Mouse (Mus musculus): ENCODE data around the gene Olfr99. TPM values are rescaled to one million over a fixed set of nuclear protein-coding genes. Genes with fewer than 3 reads are reported as not detected.

Olfr99 gene
- polyA plus RNA-seq (2015; fragmentation: Nextera tagmentation; extraction: Ambion mirVana): 0.13 TPM in 1 of 2 replicates, not detected in the other

GRCm38 (mm10) chr17:37283360-37283759 is at the start of gene Olfr99:
Gene Olfr99 (minus strand): TSS chr17:37283460.
- no peak for TF ChIP-seq CTCF (IDR thresholded peaks at IDR 0.05; ENCODE audit: low read depth)
- Histone ChIP-seq H3K27me3 (replicated peaks; ENCODE audit: control insufficient read depth, insufficient read depth, low read length) (no peaks in the 10 kb centered on the region), H3K4me3 (ENCODE audit: low read depth, low read length) (no peak within 1 kb of the TSS), H3K36me3 (ENCODE audit: control insufficient read depth, insufficient read depth) (no peaks in the 10 kb centered on the region), H3K4me2 (replicated peaks; ENCODE audit: low read depth) (no peak within 1 kb of the TSS), H3K4me1 (replicated peaks; ENCODE audit: control insufficient read depth, insufficient read depth, low read length) (no peaks in the 10 kb centered on the region), H3K9ac (ENCODE audit: low read depth, low read length) (no peak within 1 kb of the TSS), H3K9me3 (ENCODE audit: control insufficient read depth) (no peaks in the 10 kb centered on the region), H3K27ac (ENCODE audit: low read depth, low read length) (no peak within 1 kb of the TSS)
- no peak for ATAC-seq
- WGBS: 83% methylated on average over 1 of the region's 1 CpGs

DNA sequence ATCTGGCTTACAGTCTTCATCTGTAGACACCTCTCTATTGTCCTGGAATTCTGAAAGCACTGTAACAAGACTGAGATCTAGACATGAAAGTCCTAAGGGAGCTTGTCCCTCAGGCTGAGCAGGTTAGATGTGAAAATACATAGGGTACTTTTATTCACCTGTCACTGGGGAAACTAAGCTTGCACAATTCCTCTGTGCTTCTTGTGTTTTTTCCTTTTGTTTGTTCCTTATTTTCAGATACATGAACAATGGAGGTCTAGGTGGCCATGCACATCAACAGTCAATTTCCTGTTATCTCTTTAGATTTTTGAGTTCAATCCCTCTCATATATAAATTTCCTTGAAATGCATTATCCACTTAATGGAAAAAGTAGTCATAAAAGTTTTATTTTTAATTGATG is 33.7 kb upstream of the Olfr99 start, which contains the start of gene Olfr102:
Gene Olfr102, minus strand, starts transcription at position 101 of the 400 bp plus-strand sequence.
- Histone ChIP-seq H3K9me3 (ENCODE audit: control insufficient read depth) (no peaks in the 10 kb centered on the region), H3K4me3 (ENCODE audit: low read depth, low read length) (no peak within 1 kb of the TSS), H3K36me3 (ENCODE audit: control insufficient read depth, insufficient read depth) (no peaks in the 10 kb centered on the region), H3K27me3 (replicated peaks; ENCODE audit: control insufficient read depth, insufficient read depth, low read length) (no peaks in the 10 kb centered on the region), H3K4me2 (replicated peaks; ENCODE audit: low read depth) (no peak within 1 kb of the TSS), H3K27ac (ENCODE audit: low read depth, low read length) (no peak within 1 kb of the TSS), H3K9ac (ENCODE audit: low read depth, low read length) (no peak within 1 kb of the TSS), H3K4me1 (replicated peaks; ENCODE audit: control insufficient read depth, insufficient read depth, low read length) (no peaks in the 10 kb centered on the region)
- no peak for ATAC-seq
- no peak for TF ChIP-seq CTCF (IDR thresholded peaks at IDR 0.05; ENCODE audit: low read depth)

- Histone ChIP-seq H3K27ac (ENCODE audit: low read depth, low read length) (no peak overlapping the region), H3K4me2 (replicated peaks; ENCODE audit: low read depth) (no peak overlapping the region), H3K27me3 (replicated peaks; ENCODE audit: control insufficient read depth, insufficient read depth, low read length) (no peaks in the 10 kb centered on the region), H3K9ac (ENCODE audit: low read depth, low read length) (no peak overlapping the region), H3K36me3 (ENCODE audit: control insufficient read depth, insufficient read depth) (no peaks in the 10 kb centered on the region), H3K4me1 (replicated peaks; ENCODE audit: control insufficient read depth, insufficient read depth, low read length) (no peaks in the 10 kb centered on the region), H3K4me3 (ENCODE audit: low read depth, low read length) (no peak overlapping the region), H3K9me3 (ENCODE audit: control insufficient read depth) (no peaks in the 10 kb centered on the region)
- 0 out of 2 replicates have a peak, but pooled peaks have one; percentile 45 for ATAC-seq
- WGBS: 13% methylated on average over 2 of the region's 2 CpGs
- TF ChIP-seq CTCF (IDR thresholded peaks at IDR 0.05; ENCODE audit: low read depth): no peak
These were observed 27.0 kb upstream of the Olfr99 start for GRCm38 (mm10) chr17:37310146-37310699.

DNA sequence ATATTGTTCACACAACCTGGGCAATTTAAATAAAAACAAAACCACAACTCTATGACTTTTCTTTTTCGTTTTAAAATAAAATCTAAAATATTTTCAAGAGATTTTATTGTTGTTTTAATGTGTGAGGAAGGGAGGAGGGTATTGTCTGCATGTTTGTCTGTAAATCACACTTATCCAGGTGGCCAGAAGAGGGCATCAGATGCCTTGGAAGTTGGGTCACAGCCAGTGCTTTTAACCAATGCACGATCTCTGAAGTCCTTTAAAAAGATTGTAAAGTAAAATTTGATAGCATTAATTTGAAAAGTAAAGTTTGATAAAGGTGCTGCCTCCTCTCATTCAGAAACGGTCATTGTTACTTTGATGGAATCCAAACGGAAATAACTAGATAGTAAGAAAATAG is 25.2 kb upstream of the Olfr99 start:
- Histone ChIP-seq H3K27me3 (replicated peaks; ENCODE audit: control insufficient read depth, insufficient read depth, low read length) (no peaks in the 10 kb centered on the region), H3K4me3 (ENCODE audit: low read depth, low read length) (no peak overlapping the region), H3K27ac (ENCODE audit: low read depth, low read length) (no peak overlapping the region), H3K36me3 (ENCODE audit: control insufficient read depth, insufficient read depth) (no peaks in the 10 kb centered on the region), H3K4me1 (replicated peaks; ENCODE audit: control insufficient read depth, insufficient read depth, low read length) (no peaks in the 10 kb centered on the region), H3K4me2 (replicated peaks; ENCODE audit: low read depth) (no peak overlapping the region), H3K9ac (ENCODE audit: low read depth, low read length) (no peak overlapping the region), H3K9me3 (ENCODE audit: control insufficient read depth) (no peaks in the 10 kb centered on the region)
- no peak for ATAC-seq
- WGBS: 31% methylated on average over 4 of the region's 4 CpGs
- TF ChIP-seq CTCF (IDR thresholded peaks at IDR 0.05; ENCODE audit: low read depth): peak; percentile 66

DNA sequence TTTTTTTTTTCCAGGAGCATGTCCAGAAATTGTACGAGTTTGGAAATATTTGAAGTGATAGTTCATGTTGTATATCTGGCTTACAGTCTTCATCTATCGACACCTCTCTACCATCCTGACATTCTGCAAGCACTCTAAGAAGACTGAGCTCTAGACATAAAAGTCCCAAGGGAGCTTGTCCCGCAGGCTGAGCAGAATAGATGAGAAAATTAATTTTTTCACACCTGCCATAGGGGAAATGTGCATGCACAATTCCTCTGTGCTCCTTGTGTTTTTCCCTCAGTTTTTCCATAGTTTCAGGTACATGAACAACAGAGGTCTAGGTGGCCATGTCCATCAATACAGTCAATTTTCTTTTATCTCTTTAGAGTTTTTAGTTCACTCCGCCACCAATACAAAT is 21.0 kb upstream of the Olfr99 start, which contains the start of gene Olfr101:
Gene Olfr101, minus strand, starts transcription at position 101 of the 400 bp plus-strand sequence.
- 84% methylated on average over 4 of the region's 4 CpGs for WGBS
- no peak within 1 kb of the TSS for H3K9ac ChIP-seq (ENCODE audit: low read depth, low read length)
- H3K36me3 ChIP-seq (ENCODE audit: control insufficient read depth, insufficient read depth): no peaks in the 10 kb centered on the region
- no peak for ATAC-seq
- H3K27me3 ChIP-seq (replicated peaks; ENCODE audit: control insufficient read depth, insufficient read depth, low read length): no peaks in the 10 kb centered on the region
- no peak within 1 kb of the TSS for H3K4me2 ChIP-seq (replicated peaks; ENCODE audit: low read depth)
- no peaks in the 10 kb centered on the region for H3K4me1 ChIP-seq (replicated peaks; ENCODE audit: control insufficient read depth, insufficient read depth, low read length)
- TF ChIP-seq CTCF (IDR thresholded peaks at IDR 0.05; ENCODE audit: low read depth): no peak
- no peak within 1 kb of the TSS for H3K4me3 ChIP-seq (ENCODE audit: low read depth, low read length)
- no peaks in the 10 kb centered on the region for H3K9me3 ChIP-seq (ENCODE audit: control insufficient read depth)
- H3K27ac ChIP-seq (ENCODE audit: low read depth, low read length): no peak within 1 kb of the TSS

GRCm38 (mm10) chr17:37280331-37280730 is 2.9 kb downstream of the Olfr99 start:
- Histone ChIP-seq H3K4me2 (replicated peaks; ENCODE audit: low read depth) (no peak overlapping the region), H3K27me3 (replicated peaks; ENCODE audit: control insufficient read depth, insufficient read depth, low read length) (no peaks in the 10 kb centered on the region), H3K27ac (ENCODE audit: low read depth, low read length) (no peak overlapping the region), H3K9ac (ENCODE audit: low read depth, low read length) (no peak overlapping the region), H3K9me3 (ENCODE audit: control insufficient read depth) (no peaks in the 10 kb centered on the region), H3K4me3 (ENCODE audit: low read depth, low read length) (no peak overlapping the region), H3K4me1 (replicated peaks; ENCODE audit: control insufficient read depth, insufficient read depth, low read length) (no peaks in the 10 kb centered on the region), H3K36me3 (ENCODE audit: control insufficient read depth, insufficient read depth) (no peaks in the 10 kb centered on the region)
- TF ChIP-seq CTCF (IDR thresholded peaks at IDR 0.05; ENCODE audit: low read depth): no peak
- no peak for ATAC-seq
- 92% methylated on average over 1 of the region's 1 CpGs for WGBS
